Mouse (Mus musculus) ES-E14 (cell line): ENCODE measurements around the gene Mrps10. TPM values are rescaled to one million over a fixed set of nuclear protein-coding genes. Genes with fewer than 3 reads are reported as not detected.

Source experiments
- DNase-seq: peaks from one replicate; pipeline ENCODE4 v3.0.0-alpha.2; 2013; ENCODE audit warnings: low read depth, low spot score
- H3K27ac ChIP-seq: 2 replicates; pipeline ENCODE4 v1.5.1; 2012; ENCODE audit warnings: low read depth, mild to moderate bottlenecking, low read length, moderate library complexity, mixed read lengths; ENCODE audit not compliant: poor library complexity, insufficient read depth, severe bottlenecking
- H3K36me3 ChIP-seq: 2 replicates; pipeline ENCODE4 v1.6.1; 2012; ENCODE audit warnings: mild to moderate bottlenecking, low read length, moderate library complexity, mixed read lengths; ENCODE audit not compliant: control insufficient read depth, poor library complexity, insufficient read depth, severe bottlenecking
- H3K4me1 ChIP-seq, 2 experiments: fragments of 150-350 bp in 1 of 2; sonication (generic) in 1 of 2; 2 replicates each; pipeline ENCODE4 v1.6.1; 2012; ENCODE audit warnings: low read length in 2 of 2, mild to moderate bottlenecking in 1 of 2, mixed read lengths in 1 of 2; ENCODE audit not compliant: control insufficient read depth in 2 of 2, insufficient read depth in 2 of 2, poor library complexity in 1 of 2
- H3K4me3 ChIP-seq, 2 experiments: fragments of 150-350 bp in 1 of 2; sonication (generic) in 1 of 2; 2 replicates each; pipeline ENCODE4 v1.5.1; 2012; ENCODE audit warnings: low read length in 2 of 2, low read depth in 1 of 2, mild to moderate bottlenecking in 1 of 2, mixed read lengths in 1 of 2; ENCODE audit not compliant: insufficient read depth in 1 of 2, poor library complexity in 1 of 2, severe bottlenecking in 1 of 2
- H3K9ac ChIP-seq: 2 replicates; pipeline ENCODE4 v1.6.1; 2012; ENCODE audit warnings: low read depth, mild to moderate bottlenecking, low read length, mixed read lengths; ENCODE audit not compliant: poor library complexity, insufficient read depth, severe bottlenecking
- H3K9me3 ChIP-seq: fragments of 150-350 bp; sonication (generic); 2 replicates; pipeline ENCODE4 v1.6.1; 2012; ENCODE audit warnings: low read depth, mild to moderate bottlenecking, low read length; ENCODE audit not compliant: control insufficient read depth, insufficient read depth
- CHD2 ChIP-seq: IDR thresholded peaks from 2 replicates; pipeline ENCODE4 v1.6.1; 2014; ENCODE audit warnings: mild to moderate bottlenecking, low read depth, low read length, inconsistent platforms
- HCFC1 ChIP-seq: IDR thresholded peaks from 2 replicates; pipeline ENCODE4 v1.6.1; 2012; ENCODE audit warnings: low read length, inconsistent platforms, borderline replicate concordance; ENCODE audit not compliant: insufficient read depth
- MAFK ChIP-seq: IDR thresholded peaks from 2 replicates; pipeline ENCODE4 v1.6.1; 2014; ENCODE audit warnings: mild to moderate bottlenecking, low read depth, low read length, inconsistent platforms; ENCODE audit not compliant: insufficient read depth
- ZC3H11A ChIP-seq: IDR thresholded peaks from 2 replicates; pipeline ENCODE4 v1.6.1; 2012; ENCODE audit warnings: low read depth, mild to moderate bottlenecking, inconsistent platforms, low read length, borderline replicate concordance
- ZNF384 ChIP-seq: IDR thresholded peaks from 2 replicates; pipeline ENCODE4 v1.6.1; 2012; ENCODE audit warnings: low read depth, low read length, inconsistent platforms
- in situ Hi-C, 2 experiments: fragments of 600-800 bp; cut with MboI; formaldehyde crosslinking; loops; one replicate each; pipeline ENCODE4 v1.15.1; 2025; ENCODE audit warnings: low sequenced_read_pairs in 2 of 2, inconsistent platforms in 1 of 2; ENCODE audit not compliant: unreplicated experiment in 2 of 2
- total RNA-seq: library from RNA; depleted of rRNA; stranded (reverse); fragments of 300-350 nt; gene quantifications from 2 replicates; pipeline ENCODE4 v1.2.3, GENCODE M21; 2012

Gene Mrps10
- total RNA-seq, 1 experiment = 65.1 TPM

DNA sequence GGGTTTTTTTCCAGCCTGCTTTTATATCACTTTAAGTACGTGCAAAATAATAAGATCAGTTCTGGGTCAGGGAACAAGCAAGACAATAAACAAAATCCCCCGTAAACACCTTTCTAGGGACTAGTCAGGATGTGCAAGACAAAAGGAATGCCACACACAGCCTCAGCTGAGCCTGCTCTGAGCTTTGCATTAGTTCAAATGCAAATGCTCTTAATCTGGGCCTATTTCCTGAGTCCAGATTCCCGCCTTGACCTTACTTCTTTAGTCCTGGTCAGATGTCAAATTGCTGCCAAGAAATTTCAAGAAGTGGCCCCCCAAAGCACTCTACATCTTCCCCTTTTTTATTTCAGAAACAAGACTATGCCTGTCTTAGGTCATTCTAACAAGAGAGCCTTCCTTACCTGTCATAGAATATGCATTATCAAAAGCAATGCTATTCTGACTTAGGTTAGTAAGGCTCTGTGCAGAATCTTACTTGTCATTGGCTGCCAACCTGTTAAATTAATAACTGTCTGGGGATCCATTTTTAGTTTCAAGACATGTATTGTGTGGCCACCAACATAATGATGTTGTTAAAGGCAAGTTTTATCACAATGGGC is 18.9 kb upstream of the Mrps10 start:
- in situ Hi-C loops = no loop called here
- no peak overlapping the region for H3K4me3 ChIP-seq
- TF ChIP-seq ZC3H11A (no peak), CHD2 (no peak), MAFK (no peak), ZNF384 (no peak), HCFC1 (no peak)
- peaks cover 11% of the 10 kb centered on the region; the same call in 1 of the 2 replicates for H3K9me3 ChIP-seq
- no peak for DNase-seq
- no peaks in the 10 kb centered on the region for H3K4me1 ChIP-seq
- no peak overlapping the region for H3K9ac ChIP-seq
- H3K36me3 ChIP-seq = peaks cover 39% of the 10 kb centered on the region
- H3K27ac ChIP-seq = peak overlapping the region; percentile 80

DNA sequence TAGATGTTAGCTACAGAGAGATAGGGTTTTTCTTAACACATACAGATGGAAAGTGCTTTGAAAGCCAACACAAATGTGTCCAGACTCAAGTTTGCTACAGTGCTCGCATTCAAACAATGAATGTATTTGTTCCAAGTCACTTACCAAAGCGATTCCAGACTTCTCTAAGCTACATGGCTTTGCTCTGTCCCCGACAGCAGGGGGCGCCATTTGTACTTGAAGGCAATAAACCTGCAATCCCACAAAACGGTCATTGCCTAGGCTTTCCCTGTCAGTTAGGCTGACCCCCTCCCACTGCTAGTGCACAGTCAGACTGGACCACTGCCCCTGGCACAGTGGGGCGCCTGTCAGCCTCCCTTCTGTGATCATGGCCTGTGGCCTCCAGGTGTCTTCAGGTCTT is 8.7 kb upstream of the Mrps10 start:
- Histone ChIP-seq H3K4me1 (no peaks in the 10 kb centered on the region), H3K27ac (no peak overlapping the region), H3K4me3 (no peak overlapping the region), H3K9me3 (no peaks in the 10 kb centered on the region), H3K36me3 (peaks cover 3% of the 10 kb centered on the region; the same call in 1 of the 2 replicates), H3K9ac (no peak overlapping the region)
- in situ Hi-C loops = no loop called here
- TF ChIP-seq ZNF384 = no peak
- TF ChIP-seq MAFK = no peak
- no peak for TF ChIP-seq ZC3H11A
- no peak for TF ChIP-seq HCFC1
- TF ChIP-seq CHD2 = no peak
- peak; percentile 62 for DNase-seq

DNA sequence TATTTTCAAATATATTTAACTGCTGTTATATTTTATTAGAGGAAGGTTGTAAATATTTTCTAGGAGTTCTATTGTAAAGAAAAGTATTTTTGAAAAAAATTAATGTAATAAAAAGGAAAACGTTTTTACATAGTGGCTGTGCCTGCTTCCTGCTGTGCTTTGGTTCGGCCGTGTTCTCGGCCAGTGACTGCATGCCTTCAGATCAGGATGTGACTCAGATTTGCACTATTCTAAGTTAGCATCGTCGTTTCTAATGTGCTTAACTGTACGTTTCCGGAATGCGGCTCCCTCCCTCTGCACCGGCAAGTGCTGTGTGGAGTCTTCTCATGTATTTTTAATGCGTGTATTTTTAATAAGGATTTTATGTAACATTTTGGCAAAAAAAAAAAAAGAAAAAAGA is 7.3 kb upstream of the Mrps10 start:
- H3K27ac ChIP-seq = no peak overlapping the region
- H3K9ac ChIP-seq = no peak overlapping the region
- no peak for TF ChIP-seq ZC3H11A
- TF ChIP-seq HCFC1 = no peak
- TF ChIP-seq CHD2 = no peak
- no peak for TF ChIP-seq ZNF384
- TF ChIP-seq MAFK = no peak
- peaks cover 3% of the 10 kb centered on the region; the same call in 1 of the 2 replicates for H3K36me3 ChIP-seq
- H3K9me3 ChIP-seq = no peaks in the 10 kb centered on the region
- no peak for DNase-seq
- no peaks in the 10 kb centered on the region for H3K4me1 ChIP-seq
- no peak overlapping the region for H3K4me3 ChIP-seq
- in situ Hi-C loops = no loop called here

- peak overlapping the region; percentile 77 for H3K9ac ChIP-seq
- peaks cover 2 to 6% of the 10 kb centered on the region in 2 experiments; a peak in 1 of 4 replicates for H3K4me1 ChIP-seq
- peaks cover 10% of the 10 kb centered on the region for H3K36me3 ChIP-seq
- in situ Hi-C loops = no loop called here
- H3K4me3 ChIP-seq = peak overlapping the region; percentile 74 to 96
- 0 out of 2 replicates have a peak overlapping the region, but pooled peaks have one; percentile 1 for H3K27ac ChIP-seq
- H3K9me3 ChIP-seq = no peaks in the 10 kb centered on the region
- TF ChIP-seq MAFK = no peak
- TF ChIP-seq ZC3H11A = no peak
- TF ChIP-seq ZNF384 = no peak
- no peak for TF ChIP-seq HCFC1
- no peak for TF ChIP-seq CHD2
- no peak for DNase-seq
Observed at GRCm38 (mm10) chr17:47369087-47369443, 378 bp downstream of the Mrps10 start.
